In the genomic region with DNA sequence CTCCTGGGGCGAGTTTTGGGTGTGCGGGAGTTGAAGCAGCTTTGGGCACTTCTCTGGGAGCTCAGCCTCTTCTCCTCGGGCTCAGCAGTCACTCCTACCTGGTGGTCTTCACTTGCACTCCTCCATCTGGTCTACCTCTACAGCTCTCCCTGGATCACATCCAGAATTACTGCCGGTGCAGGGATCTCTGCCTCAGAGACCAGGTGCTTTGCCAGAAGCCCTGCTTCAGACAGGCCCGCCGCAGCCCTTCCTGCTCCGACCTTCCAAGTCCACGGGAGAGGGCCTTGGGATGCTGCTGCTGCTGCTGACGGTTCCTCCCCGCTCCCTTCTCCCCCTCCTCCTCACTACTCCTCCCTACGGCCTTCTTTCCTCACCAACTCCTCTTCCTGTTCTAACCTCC, we compare ENCODE assay signal across 19 mouse cellular contexts.
DNase-seq lines count a peak whose midpoint lies in the region; ATAC-seq lines count a peak whose summit lies in the region.
"Had no signal": no experiment of that assay in that cellular context is flagged by ENCODE, and none has a peak within 500 bp of the region (broad histone marks: within the 10 kb centered on the region; RNA-seq: fewer than 3 reads in every experiment).

No protein-coding gene starts in this region.

- no peaks in the 10 kb centered on the region for H3K9me3 ChIP-seq in midbrain, embryonic 10.5 days (replicated peaks)
- no peaks in the 10 kb centered on the region for H3K9me3 ChIP-seq in midbrain, embryonic 15.5 days
- H3K9me3 ChIP-seq: embryonic facial prominence, embryonic 13.5 days; embryonic facial prominence, embryonic 15.5 days; forebrain, embryonic 10.5 days; forebrain, embryonic 12.5 days had no signal

- H3K4me1 ChIP-seq in midbrain, embryonic 10.5 days: peaks cover 55% of the 10 kb centered on the region
- peaks cover 52% of the 10 kb centered on the region for H3K4me1 ChIP-seq in midbrain, embryonic 15.5 days
- H3K4me1 ChIP-seq: embryonic facial prominence, embryonic 13.5 days; embryonic facial prominence, embryonic 15.5 days had no signal

- WGBS in midbrain, embryonic 10.5 days: 89% methylated on average over 11 of the region's 11 CpGs
- WGBS in midbrain, embryonic 15.5 days: 80% methylated on average over 11 of the region's 11 CpGs

- no peak for ATAC-seq in cerebellum, adult (ENCODE audit: insufficient number of reproducible peaks, low FRiP score, low TSS enrichment)
- ATAC-seq in midbrain, embryonic 15.5 days (replicated peaks): no peak
- ATAC-seq: forebrain, embryonic 14.5 days; forebrain, embryonic 16.5 days had no signal

- H3K4me2 ChIP-seq in midbrain, embryonic 15.5 days: no peak overlapping the region
- H3K4me2 ChIP-seq: embryonic facial prominence, embryonic 13.5 days; embryonic facial prominence, embryonic 15.5 days; forebrain, embryonic 12.5 days had no signal

- no peak overlapping the region for H3K4me3 ChIP-seq in midbrain, embryonic 10.5 days
- H3K4me3 ChIP-seq in midbrain, embryonic 15.5 days: no peak overlapping the region
- H3K4me3 ChIP-seq: embryonic facial prominence, embryonic 13.5 days; embryonic facial prominence, embryonic 15.5 days; erythroblast, embryonic 14.5 days; forebrain, embryonic 10.5 days; forebrain, embryonic 12.5 days had no signal

- H3K36me3 ChIP-seq in midbrain, embryonic 10.5 days: no peaks in the 10 kb centered on the region
- H3K36me3 ChIP-seq in midbrain, embryonic 15.5 days (replicated peaks): no peaks in the 10 kb centered on the region
- H3K36me3 ChIP-seq: embryonic facial prominence, embryonic 13.5 days; embryonic facial prominence, embryonic 15.5 days; forebrain, embryonic 10.5 days; forebrain, embryonic 12.5 days had no signal

- 0 out of 2 replicates have a peak overlapping the region, but pooled peaks have one; percentile 33 for H3K27ac ChIP-seq in midbrain, embryonic 10.5 days (replicated peaks)
- no peak overlapping the region for H3K27ac ChIP-seq in midbrain, embryonic 15.5 days
- H3K27ac ChIP-seq: embryonic facial prominence, embryonic 13.5 days; embryonic facial prominence, embryonic 15.5 days; forebrain, embryonic 10.5 days; forebrain, embryonic 12.5 days had no signal

- no peak overlapping the region for H3K9ac ChIP-seq in midbrain, embryonic 15.5 days
- H3K9ac ChIP-seq: embryonic facial prominence, embryonic 13.5 days; embryonic facial prominence, embryonic 15.5 days; forebrain, embryonic 12.5 days had no signal

- DNase-seq in cerebellum, postnatal 10 days: peak; percentile 72 to 74
- peak; percentile 56 to 65 for DNase-seq in cerebellum, postnatal 25 days
- DNase-seq in cerebellum, adult 8-10 months: no peak
- DNase-seq in midbrain, embryonic 10.5 days (ENCODE audit: low spot score): no peak
- DNase-seq: adrenal gland, adult 2 months; adrenal gland, postnatal 10 days; adrenal gland, postnatal 25 days; cerebellum, adult 11-12 months; cerebellum, adult 9-11 months; embryo, embryonic 11 days had no signal

- peaks cover 13% of the 10 kb centered on the region for H3K27me3 ChIP-seq in midbrain, embryonic 10.5 days (ENCODE audit: low read depth, poor library complexity, severe bottlenecking)
- H3K27me3 ChIP-seq in midbrain, embryonic 15.5 days (replicated peaks): no peaks in the 10 kb centered on the region

Comparison
In these comparisons a context has a peak if more than half of its experiments do, and no peak if none do; other contexts are left out.
1. DNase-seq: peak in cerebellum, postnatal 10 days (2 of 2) and cerebellum, postnatal 25 days (2 of 2); none in cerebellum, adult 8-10 months (single experiment) and midbrain, embryonic 10.5 days (single experiment).